Mouse (Mus musculus): ENCODE measurements around the gene Lsm6. TPM values are rescaled to one million over a fixed set of nuclear protein-coding genes. Genes with fewer than 3 reads are reported as not detected.

Gene Lsm6
- polyA plus RNA-seq, 1 experiment from 2014 or later = 187 TPM

Other genes with a start within 250 kb of the Lsm6 start
- gene Zfp827, start 207.3 kb upstream of the Lsm6 start, polyA plus RNA-seq (2014; fragmentation: Nextera tagmentation; extraction: Ambion mirVana) = 10.5 and 11.3 TPM in 2 replicates